Mouse (Mus musculus): ENCODE results near the gene Dolpp1.

Dolpp1 gene

DNA sequence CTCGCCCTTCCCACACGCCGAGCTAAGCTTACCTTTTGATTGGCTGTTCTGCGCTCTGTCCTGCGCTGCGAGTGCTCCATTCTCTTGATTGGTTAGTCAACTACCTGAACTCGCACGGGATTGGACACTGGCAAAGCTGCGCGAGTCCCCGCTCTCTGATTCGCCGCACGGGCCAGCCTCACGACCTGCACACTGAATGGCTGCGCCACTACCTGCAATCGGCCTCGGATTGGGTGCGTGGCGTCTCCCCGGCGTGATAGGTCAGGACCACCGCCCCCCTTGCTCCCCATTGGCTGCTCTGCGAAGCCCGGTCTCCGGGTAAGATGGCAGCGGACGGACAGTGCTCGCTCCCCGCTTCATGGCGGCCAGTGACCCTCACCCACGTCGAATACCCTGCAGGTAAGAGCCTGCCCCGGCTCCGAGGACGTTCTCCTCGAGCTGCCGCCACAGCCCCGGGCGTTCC lies at the start of gene Dolpp1:
Dolpp1 (plus strand) TSS at position 141 of the 463 bp plus-strand sequence.
- DNase-seq (ENCODE audit: low read depth): peak; percentile 98

GRCm38 (mm10) chr2:30342544-30342943 lies 49.5 kb upstream of the Dolpp1 start:
- no peak for DNase-seq (ENCODE audit: low read depth)

- DNase-seq (ENCODE audit: low read depth): no peak
These were observed 48.4 kb upstream of the Dolpp1 start for GRCm38 (mm10) chr2:30343601-30344137.

- DNase-seq (ENCODE audit: low read depth): no peak
These were observed 45.9 kb upstream of the Dolpp1 start for GRCm38 (mm10) chr2:30345971-30346676.

DNA sequence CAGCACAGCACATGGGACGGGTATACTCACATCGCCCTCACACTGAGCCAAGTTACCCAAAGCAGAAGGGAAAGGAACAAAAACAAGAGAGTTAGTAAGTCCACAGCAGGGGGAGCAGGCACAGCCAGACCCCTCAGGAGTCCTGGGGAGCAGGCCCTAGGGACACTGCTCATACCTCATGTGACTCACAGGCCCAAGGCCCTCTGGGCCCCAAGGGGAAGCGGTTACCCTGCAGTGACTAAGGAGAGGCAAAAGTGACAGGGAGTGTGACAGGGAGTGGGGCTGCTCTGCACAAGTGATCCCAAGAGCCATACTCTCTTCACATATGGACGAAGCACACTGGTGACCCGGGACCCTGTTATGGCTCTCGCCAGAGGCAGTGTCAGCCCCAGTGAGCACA lies 42.9 kb upstream of the Dolpp1 start:
- DNase-seq (ENCODE audit: low read depth): no peak

DNA sequence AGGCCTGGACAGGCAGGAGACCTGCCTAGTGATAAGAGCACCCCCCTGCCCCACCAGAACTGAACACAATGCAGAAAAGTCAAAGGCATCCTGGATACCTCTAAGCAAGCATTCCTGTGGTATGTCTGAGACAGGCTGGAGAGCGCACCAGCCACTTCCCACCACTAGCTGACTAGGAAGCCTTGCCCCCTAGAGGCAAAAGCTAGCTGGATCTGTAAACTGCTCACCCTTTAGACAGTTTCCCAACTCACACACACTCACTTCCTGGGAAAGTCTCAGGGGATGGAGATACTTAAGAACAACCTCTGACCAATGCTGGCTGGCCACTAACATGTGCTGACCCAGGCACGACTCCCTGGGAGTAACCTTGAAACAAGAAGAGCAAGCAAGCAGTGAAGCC lies 40.9 kb upstream of the Dolpp1 start:
- DNase-seq (ENCODE audit: low read depth): peak; percentile 82

DNA sequence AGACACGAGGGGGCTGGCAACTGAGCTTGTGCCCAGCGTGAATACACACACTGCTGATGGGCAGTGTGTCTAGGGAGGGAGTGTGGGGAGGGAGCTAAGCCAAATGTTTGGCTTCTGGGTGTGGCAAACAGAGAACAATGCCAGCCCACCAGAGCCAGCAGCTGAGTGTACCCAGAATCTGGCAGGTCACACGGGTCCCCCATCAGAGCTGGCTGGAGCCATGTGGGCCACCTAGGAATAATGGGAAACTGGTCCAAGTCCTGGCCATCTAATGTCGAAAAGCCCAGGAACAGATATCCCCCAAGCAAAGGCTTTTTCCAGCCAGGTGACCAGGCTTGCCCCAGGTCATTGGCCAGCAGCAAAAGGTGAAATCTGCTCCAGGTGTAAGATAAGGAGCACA lies 36.2 kb upstream of the Dolpp1 start:
- no peak for DNase-seq (ENCODE audit: low read depth)

GRCm38 (mm10) chr2:30356266-30356665 lies 35.8 kb upstream of the Dolpp1 start:
- no peak for DNase-seq (ENCODE audit: low read depth)

GRCm38 (mm10) chr2:30356906-30357305 lies 35.1 kb upstream of the Dolpp1 start:
- DNase-seq (ENCODE audit: low read depth): no peak

GRCm38 (mm10) chr2:30357552-30358510 lies 34.2 kb upstream of the Dolpp1 start:
- DNase-seq (ENCODE audit: low read depth): no peak

- peak; percentile 46 for DNase-seq (ENCODE audit: low read depth)
These were observed 33.2 kb upstream of the Dolpp1 start, which contains the start of gene Sh3glb2 for GRCm38 (mm10) chr2:30358533-30359531. TSS of gene Sh3glb2 (minus strand) at chr2:30359337.

DNA sequence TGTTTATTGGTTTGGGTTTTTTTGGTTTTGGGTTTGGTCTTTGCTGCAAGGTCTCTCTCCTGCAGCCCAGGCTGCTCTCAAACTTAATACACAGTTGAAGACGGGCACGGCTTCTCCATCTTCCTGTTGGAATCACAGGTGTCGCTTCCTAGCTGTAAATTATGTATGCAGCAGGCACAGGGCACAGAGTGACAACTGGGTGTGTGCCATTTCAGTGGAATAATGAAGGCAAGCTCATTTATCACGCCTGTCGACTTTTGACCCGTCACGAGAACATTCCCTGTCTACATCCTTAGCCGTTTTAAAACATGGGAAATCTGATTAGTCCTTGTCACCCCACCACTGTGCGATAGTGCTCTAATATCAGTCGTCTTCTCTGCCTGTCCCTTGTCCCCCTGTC lies 31.4 kb upstream of the Dolpp1 start:
- no peak for DNase-seq (ENCODE audit: low read depth)

DNA sequence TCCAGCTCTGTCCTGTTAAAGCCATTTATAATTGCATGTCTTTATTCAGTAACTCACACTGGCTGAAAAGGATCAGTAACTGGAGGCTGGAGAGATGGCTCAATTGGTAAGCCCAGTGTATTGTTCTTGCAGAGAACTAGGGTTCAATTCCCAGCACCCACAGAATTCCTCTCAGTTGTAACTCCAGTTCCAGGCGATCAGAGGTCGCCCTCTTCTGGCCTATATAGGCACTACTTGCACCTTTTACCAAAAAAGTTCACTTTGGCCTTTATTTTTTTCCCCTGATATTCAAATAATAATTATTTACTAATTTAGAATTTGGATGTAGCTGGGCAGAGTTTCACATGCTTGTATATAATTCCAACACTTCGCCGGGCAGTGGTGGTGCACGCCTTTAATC lies 29.2 kb upstream of the Dolpp1 start:
- no peak for DNase-seq (ENCODE audit: low read depth)

DNA sequence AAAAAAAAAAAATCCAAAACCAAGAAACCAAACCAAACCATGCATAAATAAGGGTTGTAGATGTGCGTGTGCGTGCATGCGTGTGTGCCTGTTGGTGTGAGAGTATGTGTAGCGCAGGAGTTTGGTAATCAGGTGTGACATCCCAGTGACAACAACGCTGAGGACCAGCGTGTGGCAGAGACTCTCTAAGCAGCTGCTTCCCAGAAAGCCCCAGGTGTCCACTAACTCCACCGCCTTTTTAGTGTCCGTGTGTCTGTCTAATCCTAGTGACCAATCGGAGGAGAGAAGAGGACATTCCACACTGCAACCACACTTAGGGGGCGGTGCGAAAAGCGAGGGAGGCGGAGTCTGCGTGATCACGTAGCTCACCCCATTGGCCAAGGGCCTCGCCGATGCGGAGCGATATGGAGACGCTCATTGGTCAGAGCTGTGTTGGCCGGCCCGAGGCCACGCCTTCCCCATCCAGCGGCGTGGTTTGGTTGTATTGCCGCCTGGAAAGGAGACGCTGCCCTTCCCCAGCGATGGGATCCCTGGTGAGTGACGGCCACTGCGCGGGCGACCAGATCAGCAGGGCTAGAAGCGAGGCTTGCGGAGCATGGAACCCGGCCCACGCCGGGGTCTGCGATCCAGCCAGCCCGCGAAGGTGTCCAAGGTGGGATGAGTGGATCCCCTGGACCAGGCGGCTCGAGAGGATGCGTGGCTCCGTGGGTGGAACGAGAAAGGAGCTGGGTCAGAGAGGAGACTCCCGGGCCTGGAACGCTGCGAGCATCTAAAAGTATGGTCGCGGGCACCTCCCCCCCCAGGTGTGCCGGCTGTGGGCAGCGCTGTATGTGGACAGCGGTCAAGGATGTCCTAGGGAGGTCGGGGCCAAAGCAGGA lies 28.0 kb upstream of the Dolpp1 start, which contains the start of gene Miga2:
Miga2 (plus strand) TSS at position 461 of the 878 bp plus-strand sequence.
- DNase-seq (ENCODE audit: low read depth): peak; percentile 99

- no peak for DNase-seq (ENCODE audit: low read depth)
These were observed 26.6 kb upstream of the Dolpp1 start for GRCm38 (mm10) chr2:30365281-30366069.

DNA sequence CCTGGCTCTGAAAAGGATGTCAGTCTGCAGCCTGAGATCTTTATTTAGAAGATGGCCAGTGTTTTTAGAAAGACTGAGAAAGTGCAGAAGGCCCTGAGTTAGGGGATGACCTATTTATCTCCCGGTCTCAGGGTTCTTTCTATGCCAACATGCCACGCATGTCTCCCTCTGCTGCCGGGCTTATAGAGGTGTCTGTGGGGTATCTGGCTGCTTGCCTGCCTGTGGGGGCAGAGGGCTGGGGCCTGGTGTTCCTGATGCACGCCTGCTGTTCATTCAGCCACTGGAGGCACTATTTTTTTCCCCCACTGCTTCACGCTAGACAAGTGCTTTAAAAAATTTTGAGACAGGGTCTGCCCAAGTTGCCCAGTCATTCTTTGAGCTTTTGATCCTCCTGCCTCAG lies 25.9 kb upstream of the Dolpp1 start:
- DNase-seq (ENCODE audit: low read depth): no peak

DNA sequence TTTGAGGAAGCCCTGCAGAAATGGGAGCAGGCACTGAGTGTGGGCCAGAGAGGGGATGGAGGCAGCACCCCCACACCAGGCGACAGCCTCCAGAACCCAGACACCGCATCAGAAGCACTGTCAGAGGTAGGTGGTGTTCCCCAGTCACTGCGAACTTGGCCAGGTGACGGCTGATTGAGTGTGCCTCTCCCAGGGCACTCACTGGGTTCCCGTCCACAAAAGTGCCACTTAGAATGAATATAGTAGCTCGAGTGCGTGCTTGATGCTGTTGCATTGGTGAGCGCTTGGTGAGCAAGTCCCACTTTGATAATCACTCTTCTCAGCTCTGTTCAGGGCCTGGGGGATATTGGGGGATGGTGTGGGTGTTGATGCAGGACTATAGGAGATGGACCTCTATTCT lies 20.5 kb upstream of the Dolpp1 start:
- DNase-seq (ENCODE audit: low read depth): no peak

DNA sequence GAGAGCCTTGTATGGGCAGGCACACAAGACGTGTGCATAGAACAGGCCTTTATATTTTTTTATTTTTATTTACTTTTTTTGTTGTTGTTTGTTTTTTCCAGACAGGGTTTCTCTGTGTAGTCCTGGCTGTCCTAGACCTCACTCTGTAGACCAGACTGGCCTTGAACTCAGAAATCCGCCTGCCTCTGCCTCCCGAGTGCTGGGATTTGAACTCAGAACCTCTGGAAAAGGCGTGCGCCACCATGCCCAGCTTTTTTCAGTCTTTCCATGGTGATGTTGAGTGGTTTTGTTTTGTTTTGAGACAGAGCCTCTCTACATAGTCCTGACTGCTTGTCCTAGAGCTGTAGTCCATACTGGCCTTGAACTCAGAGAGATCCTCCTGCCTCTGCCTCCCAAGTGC lies 19.3 kb upstream of the Dolpp1 start:
- DNase-seq (ENCODE audit: low read depth): no peak

DNA sequence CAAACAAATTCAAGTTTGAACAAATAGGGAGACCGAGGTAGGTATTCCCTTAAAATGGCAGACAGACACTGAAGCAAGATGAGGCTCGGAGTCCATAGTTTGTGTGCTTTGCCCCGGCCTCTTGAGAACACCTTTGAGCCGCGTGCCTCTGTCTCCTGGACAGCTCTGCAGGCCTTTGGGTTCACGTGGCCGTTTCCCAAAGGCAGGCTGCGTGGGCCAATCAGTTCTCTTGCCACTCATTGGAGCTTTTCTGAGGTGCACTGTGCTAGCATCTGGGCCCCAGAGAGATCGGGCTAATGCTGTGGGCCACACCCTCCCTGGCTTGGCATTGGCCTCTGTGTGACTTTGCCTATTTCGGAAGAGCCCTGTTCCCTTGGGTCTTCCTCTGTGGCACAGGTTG lies 16.2 kb upstream of the Dolpp1 start:
- DNase-seq (ENCODE audit: low read depth): no peak

All from fibroblast of lung, adult 2 months (primary cell).